Mouse (Mus musculus) thymus, adult 2 months (tissue): ENCODE data around the gene Cdc42bpa.

ENCODE experiments used
- CTCF ChIP-seq: fragments of 200-500 bp; IDR thresholded peaks from 2 replicates; pipeline ENCODE4 v1.5.1; 2012; ENCODE audit warnings: mild to moderate bottlenecking, control low read depth, low read length, moderate library complexity, borderline replicate concordance; ENCODE audit not compliant: control insufficient read depth, poor library complexity, insufficient read depth; ENCODE audit errors: extremely low read depth
- POLR2A ChIP-seq: fragments of 200-500 bp; IDR thresholded peaks from 2 replicates; pipeline ENCODE4 v1.6.1; 2012; ENCODE audit warnings: mild to moderate bottlenecking, low read length, control low read depth, moderate library complexity; ENCODE audit not compliant: control insufficient read depth, poor library complexity, insufficient read depth; ENCODE audit errors: extremely low read depth

GRCm38 (mm10) chr1:180030631-180031365, 70.5 kb downstream of the Cdc42bpa start:
- TF ChIP-seq POLR2A = no peak
- no peak for TF ChIP-seq CTCF
